ENCODE assay signal across 15 mouse cellular contexts in the genomic region with DNA sequence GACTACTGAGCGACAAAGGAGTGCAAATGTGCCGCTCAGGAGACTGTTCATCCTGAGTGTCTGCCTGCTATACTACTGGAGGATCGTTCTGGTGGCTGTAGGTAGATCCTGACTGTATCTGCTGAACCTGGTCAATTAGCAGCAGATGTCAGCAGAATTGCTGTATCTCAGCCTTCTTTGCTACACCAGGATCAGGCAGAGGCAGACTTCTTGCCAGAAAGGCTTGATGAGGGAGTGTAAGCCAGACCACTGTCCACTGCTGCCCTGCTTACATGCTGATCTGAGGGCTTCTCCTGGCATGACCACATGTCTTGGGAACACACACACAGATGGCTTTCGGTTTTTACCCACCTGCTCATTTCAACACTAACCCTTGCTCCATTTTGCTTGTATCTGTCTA. TPM values are rescaled to one million over a fixed set of nuclear protein-coding genes. Genes with fewer than 3 reads are reported as not detected.
DNase-seq lines count a peak whose midpoint lies in the region; ATAC-seq and TF ChIP-seq lines count a peak whose summit lies in the region.
"Had no signal": no experiment of that assay in that cellular context is flagged by ENCODE, and none has a peak within 500 bp of the region (broad histone marks: within the 10 kb centered on the region; RNA-seq: fewer than 3 reads in every experiment).

No protein-coding gene starts in this region.

- H3K4me3 ChIP-seq in forebrain, embryonic 13.5 days: peak overlapping the region; percentile 97
- H3K4me3 ChIP-seq in hindbrain, embryonic 15.5 days: peak overlapping the region; percentile 86
- H3K4me3 ChIP-seq in midbrain, postnatal 0 days (ENCODE audit: low read depth, low read length): peak overlapping the region; percentile 92
- H3K4me3 ChIP-seq: heart, embryonic 12.5 days; lung, embryonic 15.5 days; megakaryocyte, embryonic 14.5 days had no signal

- H3K9me3 ChIP-seq in forebrain, embryonic 13.5 days (replicated peaks): no peaks in the 10 kb centered on the region
- no peaks in the 10 kb centered on the region for H3K9me3 ChIP-seq in hindbrain, embryonic 15.5 days
- no peaks in the 10 kb centered on the region for H3K9me3 ChIP-seq in midbrain, postnatal 0 days (ENCODE audit: low read length)
- H3K9me3 ChIP-seq: lung, embryonic 15.5 days had no signal

- DNase-seq in cerebellum, adult 8-10 months: peak; percentile 36
- DNase-seq in cerebellum, postnatal 36 days: no peak
- DNase-seq in midbrain, postnatal 0 days (ENCODE audit: low spot score): no peak
- DNase-seq in heart, adult 11 months: no peak
- no peak for DNase-seq in embryo, embryonic 11 days
- no peak for DNase-seq in gastrocnemius, adult 18-20 months (ENCODE audit: low spot score)
- DNase-seq: adrenal gland, adult 8-10 months; gastrocnemius, postnatal 14 days; kidney, adult 9 months had no signal

- peaks cover 72% of the 10 kb centered on the region for H3K4me1 ChIP-seq in forebrain, embryonic 13.5 days
- H3K4me1 ChIP-seq in hindbrain, embryonic 15.5 days (replicated peaks): peaks cover 81% of the 10 kb centered on the region
- peaks cover 54% of the 10 kb centered on the region; the same call in 1 of the 2 replicates for H3K4me1 ChIP-seq in midbrain, postnatal 0 days (ENCODE audit: insufficient read depth, low read length)

- H3K4me2 ChIP-seq in forebrain, embryonic 13.5 days: peak overlapping the region; percentile 93
- H3K4me2 ChIP-seq in hindbrain, embryonic 15.5 days: peak overlapping the region; percentile 80
- H3K4me2 ChIP-seq in midbrain, postnatal 0 days (ENCODE audit: low read depth, low read length, poor library complexity, severe bottlenecking): peak overlapping the region; percentile 91
- H3K4me2 ChIP-seq: heart, embryonic 12.5 days; liver, embryonic 11.5 days; lung, embryonic 15.5 days had no signal

- 89% methylated on average over 4 of the region's 4 CpGs for WGBS in forebrain, embryonic 13.5 days
- 76% methylated on average over 4 of the region's 4 CpGs for WGBS in hindbrain, embryonic 15.5 days
- WGBS in midbrain, postnatal 0 days: 87% methylated on average over 4 of the region's 4 CpGs

- ATAC-seq in forebrain, embryonic 13.5 days: no peak
- no peak for ATAC-seq in hindbrain, embryonic 15.5 days (ENCODE audit: low FRiP score, low read depth)
- ATAC-seq in midbrain, postnatal 0 days (ENCODE audit: low FRiP score): no peak

- H3K27ac ChIP-seq in forebrain, embryonic 13.5 days: peak overlapping the region; percentile 98; the same call in 1 of the 2 replicates
- H3K27ac ChIP-seq in hindbrain, embryonic 15.5 days (replicated peaks): peak overlapping the region; percentile 97
- H3K27ac ChIP-seq in midbrain, postnatal 0 days (ENCODE audit: low read depth, low read length): peak overlapping the region; percentile 98
- H3K27ac ChIP-seq: lung, embryonic 15.5 days had no signal

- H3K36me3 ChIP-seq in forebrain, embryonic 13.5 days (ENCODE audit: poor library complexity, severe bottlenecking): peaks cover 9% of the 10 kb centered on the region
- 0 out of 2 replicates have a peak, but pooled peaks cover 5% of the 10 kb centered on the region for H3K36me3 ChIP-seq in hindbrain, embryonic 15.5 days
- H3K36me3 ChIP-seq in midbrain, postnatal 0 days (ENCODE audit: insufficient read depth, low read length): no peaks in the 10 kb centered on the region
- H3K36me3 ChIP-seq: heart, embryonic 12.5 days; lung, embryonic 15.5 days had no signal

- no peak for TF ChIP-seq CTCF in midbrain, postnatal 0 days (IDR thresholded peaks at IDR 0.05)

- H3K27me3 ChIP-seq in forebrain, embryonic 13.5 days: no peaks in the 10 kb centered on the region; the same call in 1 of the 2 replicates
- H3K27me3 ChIP-seq in hindbrain, embryonic 15.5 days: no peaks in the 10 kb centered on the region
- H3K27me3 ChIP-seq in midbrain, postnatal 0 days (ENCODE audit: insufficient read depth, low read length): no peaks in the 10 kb centered on the region

- H3K9ac ChIP-seq in forebrain, embryonic 13.5 days: peak overlapping the region; percentile 98
- peak overlapping the region; percentile 93 for H3K9ac ChIP-seq in hindbrain, embryonic 15.5 days
- H3K9ac ChIP-seq in midbrain, postnatal 0 days (replicated peaks; ENCODE audit: low read length, poor library complexity, severe bottlenecking): 0 out of 2 replicates have a peak overlapping the region, but pooled peaks have one; percentile 100
- H3K9ac ChIP-seq: heart, embryonic 12.5 days; lung, embryonic 15.5 days had no signal

RNA-seq across cellular contexts. Expression of a gene that starts 2.3 kb away (rescaled TPM):
- polyA plus RNA-seq in forebrain, embryonic 13.5 days (2015; fragmentation: Nextera tagmentation; extraction: Ambion mirVana): 20.4 and 22.7 TPM in 2 replicates
- polyA plus RNA-seq in hindbrain, embryonic 15.5 days (2015; fragmentation: Nextera tagmentation; extraction: Ambion mirVana): 20.6 and 23.1 TPM in 2 replicates
- total RNA-seq in midbrain, postnatal 0 days (2014; rRNA removed): 137 and 159 TPM in 2 replicates
- polyA plus RNA-seq in midbrain, postnatal 0 days (2015; fragmentation: Nextera tagmentation; extraction: Ambion mirVana): 18.9 and 20.1 TPM in 2 replicates
- total RNA-seq in gastrocnemius, adult 18-20 months (2021): under 1 TPM; 0.09 to 0.19 TPM

RNA-seq across cellular contexts. Expression of a gene that starts 33.5 kb away (rescaled TPM):
- 66.4 and 75.2 TPM in 2 replicates for polyA plus RNA-seq in forebrain, embryonic 13.5 days (2015; fragmentation: Nextera tagmentation; extraction: Ambion mirVana)
- 75.7 and 80.3 TPM in 2 replicates for polyA plus RNA-seq in hindbrain, embryonic 15.5 days (2015; fragmentation: Nextera tagmentation; extraction: Ambion mirVana)
- 99.4 and 110 TPM in 2 replicates for total RNA-seq in midbrain, postnatal 0 days (2014; rRNA removed)
- 78.0 and 81.3 TPM in 2 replicates for polyA plus RNA-seq in midbrain, postnatal 0 days (2015; fragmentation: Nextera tagmentation; extraction: Ambion mirVana)
- total RNA-seq in gastrocnemius, adult 18-20 months (2021): 10 to 100 TPM; 30.1 to 34.3 TPM
